Mouse (Mus musculus) CH12.LX (cell line): Measurements from ENCODE around the gene Got2. TPM values are rescaled to one million over a fixed set of nuclear protein-coding genes. Genes with fewer than 3 reads are reported as not detected.

Experiments
- DNase-seq: peaks from one replicate; pipeline ENCODE4 v3.0.0-alpha.2; 2013; ENCODE audit errors: extremely low read depth
- H3K27ac ChIP-seq: 2 replicates; pipeline ENCODE4 v1.5.1; 2012; ENCODE audit warnings: low read depth, mild to moderate bottlenecking, control low read depth, moderate library complexity; ENCODE audit not compliant: insufficient read depth
- H3K27me3 ChIP-seq: replicated peaks from 2 replicates; pipeline ENCODE3; 2012; ENCODE audit warnings: inconsistent platforms
- H3K36me3 ChIP-seq, 2 experiments: replicated peaks in 1 of 2; 2 replicates each; pipeline versions ENCODE3 to v1.6.1; 2012; ENCODE audit warnings: inconsistent platforms in 1 of 2, low read length in 1 of 2, mild to moderate bottlenecking in 1 of 2, mixed read lengths in 1 of 2, moderate library complexity in 1 of 2; ENCODE audit not compliant: control insufficient read depth in 1 of 2, insufficient read depth in 1 of 2
- H3K4me1 ChIP-seq, 2 experiments: 2 replicates each; pipeline ENCODE4 v1.6.1; 2012; ENCODE audit warnings: inconsistent platforms in 1 of 2, moderate library complexity in 1 of 2; ENCODE audit not compliant: insufficient read depth in 2 of 2, control insufficient read depth in 1 of 2
- H3K4me2 ChIP-seq: 2 replicates; pipeline ENCODE4 v1.6.1; 2012; ENCODE audit warnings: low read depth, mild to moderate bottlenecking, control low read depth; ENCODE audit not compliant: poor library complexity, insufficient read depth, severe bottlenecking
- H3K4me3 ChIP-seq, 3 experiments: fragments of 150-350 bp in 1 of 3; sonication (generic) in 1 of 3; replicated peaks in 1 of 3; 2 replicates each; pipeline versions ENCODE3 to v1.5.1; 2011 to 2012; ENCODE audit warnings: low read depth in 2 of 3, low read length in 2 of 3, mild to moderate bottlenecking in 2 of 3, moderate library complexity in 2 of 3, control low read depth in 1 of 3, improper control_type of control experiment in 1 of 3, inconsistent platforms in 1 of 3, mixed read lengths in 1 of 3; ENCODE audit not compliant: poor library complexity in 1 of 3
- H3K79me2 ChIP-seq: replicated peaks from 2 replicates; pipeline ENCODE4 v1.6.1; 2012; ENCODE audit warnings: mild to moderate bottlenecking, moderate library complexity; ENCODE audit not compliant: control insufficient read depth, poor library complexity, insufficient read depth, severe bottlenecking; ENCODE audit errors: extremely low read depth
- H3K9ac ChIP-seq: 2 replicates; pipeline ENCODE4 v1.6.1; 2012; ENCODE audit warnings: low read depth, mild to moderate bottlenecking, control low read depth, moderate library complexity; ENCODE audit not compliant: insufficient read depth
- H3K9me3 ChIP-seq: replicated peaks from 2 replicates; pipeline ENCODE3; 2012; ENCODE audit warnings: low read length, inconsistent platforms, mixed read lengths
- ELF1 ChIP-seq: IDR thresholded peaks from 2 replicates; pipeline ENCODE4 v1.6.1; 2014; ENCODE audit warnings: low read depth, mild to moderate bottlenecking, inconsistent platforms, low read length, improper control_type of control experiment
- HCFC1 ChIP-seq: IDR thresholded peaks from 2 replicates; pipeline ENCODE4 v1.6.1; 2012; ENCODE audit warnings: low read depth, mild to moderate bottlenecking, inconsistent platforms, low read length, improper control_type of control experiment
- IRF4 ChIP-seq: IDR thresholded peaks from 2 replicates; pipeline ENCODE4 v1.6.1; 2014; ENCODE audit warnings: low read depth, mild to moderate bottlenecking, inconsistent platforms, low read length, improper control_type of control experiment
- KAT2A ChIP-seq: IDR thresholded peaks from 2 replicates; pipeline ENCODE4 v1.6.1; 2012; ENCODE audit warnings: low read length, improper control_type of control experiment, inconsistent platforms; ENCODE audit not compliant: insufficient replicate concordance
- MAX ChIP-seq: IDR thresholded peaks from 2 replicates; pipeline ENCODE4 v1.6.1; 2011; ENCODE audit warnings: low read length, improper control_type of control experiment
- MYC ChIP-seq: IDR thresholded peaks from 2 replicates; pipeline ENCODE4 v1.6.1; 2011; ENCODE audit warnings: low read depth, mild to moderate bottlenecking, improper control_type of control experiment, low read length
- POLR2A ChIP-seq: IDR thresholded peaks from 2 replicates; pipeline ENCODE4 v1.6.1; 2011; ENCODE audit warnings: low read depth, mild to moderate bottlenecking, improper control_type of control experiment, low read length
- RAD21 ChIP-seq: IDR thresholded peaks from 2 replicates; pipeline ENCODE4 v1.6.1; 2011; ENCODE audit warnings: low read depth, mild to moderate bottlenecking, low read length, improper control_type of control experiment, moderate library complexity
- TBP ChIP-seq: conservative IDR thresholded peaks from 2 replicates; pipeline ENCODE4 v1.6.1; 2011; ENCODE audit warnings: low read depth, low read length, improper control_type of control experiment
- TCF12 ChIP-seq: IDR thresholded peaks from 2 replicates; pipeline ENCODE4 v1.6.1; 2014; ENCODE audit warnings: low read depth, mild to moderate bottlenecking, inconsistent platforms, low read length, improper control_type of control experiment
- UBTF ChIP-seq: IDR thresholded peaks from 2 replicates; pipeline ENCODE4 v1.6.1; 2012; ENCODE audit warnings: low read depth, mild to moderate bottlenecking, inconsistent platforms, low read length, improper control_type of control experiment, moderate library complexity
- USF1 ChIP-seq: IDR thresholded peaks from 2 replicates; pipeline ENCODE4 v1.6.1; 2014; ENCODE audit warnings: low read depth, mild to moderate bottlenecking, inconsistent platforms, low read length, improper control_type of control experiment
- ZMIZ1 ChIP-seq: IDR thresholded peaks from 2 replicates; pipeline ENCODE4 v1.6.1; 2012; ENCODE audit warnings: low read depth, mild to moderate bottlenecking, inconsistent platforms, low read length, improper control_type of control experiment
- dilution Hi-C: fragments of 300-500 bp; cut with MboI; formaldehyde crosslinking; loops from 2 replicates; pipeline ENCODE4 v1.14.3; 2020; ENCODE audit warnings: low sequenced_read_pairs; ENCODE audit not compliant: extremely low pct_unique_long_range_greater_than_20kb, extremely low pct_ligation_motif_present
- in situ Hi-C: fragments of 300-500 bp; cut with MboI; formaldehyde crosslinking; loops from 3 replicates; pipeline ENCODE4 v1.14.3; 2019; ENCODE audit warnings: low sequenced_read_pairs, low pct_ligation_motif_present, low pct_unique_long_range_greater_than_20kb, mixed read lengths
- polyA plus RNA-seq: library from polyadenylated mRNA; unstranded; fragments of >175 nt; gene quantifications from 2 replicates; pipeline ENCODE4 v1.2.1, GENCODE M21; 2012; ENCODE audit warnings: low read depth; ENCODE audit not compliant: insufficient read length
- total RNA-seq, 2 experiments: library from RNA; depleted of rRNA; stranded (reverse); fragments of 300-350 nt in 1 of 2; fragments of >200 nt in 1 of 2; gene quantifications; 2 replicates each; pipeline ENCODE4 v1.2.3; 2012 to 2014

Gene Got2
- total and polyA plus RNA-seq, 3 experiments: 283 to 489 (median 303) TPM

GRCm38 (mm10) chr8:95906738-95907137 lies 18.4 kb upstream of the Got2 start:
- Histone ChIP-seq H3K4me2 (no peak overlapping the region), H3K9me3 (no peaks in the 10 kb centered on the region), H3K27ac (no peak overlapping the region), H3K36me3 (no peaks in the 10 kb centered on the region), H3K9ac (no peak overlapping the region), H3K4me3 (no peak overlapping the region)
- TF ChIP-seq TBP (no peak), KAT2A (no peak), MAX (no peak), ZMIZ1 (no peak), IRF4 (no peak), TCF12 (no peak), HCFC1 (no peak), RAD21 (no peak)
- TF ChIP-seq, all 38 proteins: peak for 0
- no peaks in the 10 kb centered on the region for H3K27me3 ChIP-seq
- DNase-seq: no peak
- in situ Hi-C loops (loop anchor here (10.0 kb wide), 1 partner anchor 292 kb away; no protein-coding TSS in a partner anchor), dilution Hi-C loops (no loop called here)
- H3K4me1 ChIP-seq: peaks cover 10 to 12% of the 10 kb centered on the region in 2 experiments; a peak in 3 of 4 replicates
- H3K79me2 ChIP-seq: no peaks in the 10 kb centered on the region

- Histone ChIP-seq H3K4me3 (no peak overlapping the region), H3K4me1 (peaks cover 15 to 20% of the 10 kb centered on the region in 2 experiments; a peak in 3 of 4 replicates), H3K9me3 (no peaks in the 10 kb centered on the region), H3K9ac (no peak overlapping the region), H3K79me2 (no peaks in the 10 kb centered on the region), H3K27me3 (no peaks in the 10 kb centered on the region), H3K27ac (no peak overlapping the region), H3K36me3 (no peaks in the 10 kb centered on the region), H3K4me2 (no peak overlapping the region)
- dilution Hi-C loops: no loop called here
- in situ Hi-C loops: loop anchor here (10.0 kb wide), 1 partner anchor 287 kb away; no protein-coding TSS in a partner anchor
- 0 out of 2 replicates have a peak, but pooled peaks have one; percentile 30 for TF ChIP-seq POLR2A
- peak; percentile 24; the same call in 1 of the 2 replicates for TF ChIP-seq ELF1
- no peak for TF ChIP-seq UBTF
- DNase-seq: no peak
These were observed 13.5 kb upstream of the Got2 start for GRCm38 (mm10) chr8:95901864-95902263.

GRCm38 (mm10) chr8:95893701-95894100 lies 5.4 kb upstream of the Got2 start:
- H3K4me1 ChIP-seq: no peaks in the 10 kb centered on the region; a peak in 1 of 4 replicates
- no peak overlapping the region for H3K9ac ChIP-seq
- H3K79me2 ChIP-seq: no peaks in the 10 kb centered on the region
- DNase-seq: no peak
- no peaks in the 10 kb centered on the region for H3K36me3 ChIP-seq
- H3K4me2 ChIP-seq: no peak overlapping the region
- H3K4me3 ChIP-seq: no peak overlapping the region
- peaks cover 2% of the 10 kb centered on the region for H3K9me3 ChIP-seq
- H3K27me3 ChIP-seq: no peaks in the 10 kb centered on the region
- TF ChIP-seq HCFC1: no peak
- TF ChIP-seq USF1: no peak
- no peak for TF ChIP-seq MYC
- in situ Hi-C loops (no loop called here), dilution Hi-C loops (no loop called here)
- no peak overlapping the region for H3K27ac ChIP-seq
